Mouse (Mus musculus): ENCODE measurements around the gene Itih4.

- TF ChIP-seq POLR2A (IDR thresholded peaks at IDR 0.05; ENCODE audit: control insufficient read depth, extremely low read depth, insufficient read depth, low read length, poor library complexity) (peak; percentile 42; the same call in 1 of the 2 replicates), CTCF (IDR thresholded peaks at IDR 0.05; ENCODE audit: borderline replicate concordance, control insufficient read depth, extremely low read depth, insufficient read depth, low read length, poor library complexity) (peak; percentile 60; the same call in 1 of the 2 replicates)
Observed at GRCm38 (mm10) chr14:30951154-30951825, 65.0 kb downstream of the Itih4 start, which contains the start of gene Nek4.

Measured in thymus, adult 2 months (tissue).